16 mouse cellular contexts compared by ENCODE assay signal in genomic region chr2:132518021-132518901, GRCm38 (mm10).
A peak's percentile ranks its signal among the peaks of the same experiment; 100 is the strongest.
DNase-seq lines count a peak whose midpoint lies in the region; ATAC-seq and TF ChIP-seq lines count a peak whose summit lies in the region.
"Had no signal": no experiment of that assay in that cellular context is flagged by ENCODE, and none has a peak within 500 bp of the region (broad histone marks: within the 10 kb centered on the region; RNA-seq: fewer than 3 reads in every experiment).

No protein-coding gene starts in this region.

- H3K27me3 ChIP-seq in heart, embryonic 12.5 days (replicated peaks), result no peaks in the 10 kb centered on the region
- no peaks in the 10 kb centered on the region for H3K27me3 ChIP-seq in liver, postnatal 0 days (ENCODE audit: insufficient read depth, low read length)
- H3K27me3 ChIP-seq in Patski, result no peaks in the 10 kb centered on the region
- H3K27me3 ChIP-seq: forebrain, embryonic 15.5 days; hindbrain, embryonic 15.5 days; midbrain, embryonic 13.5 days had no signal

- POLR2A ChIA-PET in Patski (lab: Charles Lee), result no interaction called here

- no peaks in the 10 kb centered on the region for H3K9me3 ChIP-seq in heart, embryonic 12.5 days (replicated peaks)
- no peaks in the 10 kb centered on the region for H3K9me3 ChIP-seq in liver, postnatal 0 days (ENCODE audit: low read length)
- H3K9me3 ChIP-seq: forebrain, embryonic 15.5 days; hindbrain, embryonic 15.5 days; midbrain, embryonic 13.5 days had no signal

- peaks cover 7% of the 10 kb centered on the region for H3K4me1 ChIP-seq in heart, embryonic 12.5 days (replicated peaks)
- no peaks in the 10 kb centered on the region; the same call in none of the 2 replicates for H3K4me1 ChIP-seq in liver, postnatal 0 days (ENCODE audit: insufficient read depth)
- H3K4me1 ChIP-seq: midbrain, embryonic 13.5 days had no signal

- in situ Hi-C loops in Patski (cut with MboI; ENCODE audit: low pct_unique_long_range_greater_than_20kb), result loop anchor here (5.0 kb wide), 1 partner anchor 384 kb away; no protein-coding TSS in a partner anchor

- no peak overlapping the region for H3K27ac ChIP-seq in heart, embryonic 12.5 days (ENCODE audit: poor library complexity, severe bottlenecking)
- H3K27ac ChIP-seq in liver, postnatal 0 days (ENCODE audit: low read depth), result no peak overlapping the region
- H3K27ac ChIP-seq: forebrain, embryonic 15.5 days; hindbrain, embryonic 15.5 days; midbrain, embryonic 13.5 days had no signal

- ATAC-seq in heart, embryonic 12.5 days (ENCODE audit: insufficient number of reproducible peaks, low FRiP score), result no peak
- no peak for ATAC-seq in liver, postnatal 0 days
- peak; percentile 66 for ATAC-seq in Patski
- ATAC-seq in megakaryocyte-erythroid progenitor cell, adult 5-6 weeks (replicated peaks; ENCODE audit: low FRiP score, low TSS enrichment, poor library complexity, severe bottlenecking), result 0 out of 2 replicates have a peak, but pooled peaks have one; percentile 28
- ATAC-seq: forebrain, embryonic 15.5 days; midbrain, embryonic 13.5 days had no signal

- H3K4me3 ChIP-seq in heart, embryonic 12.5 days, result no peak overlapping the region
- H3K4me3 ChIP-seq in liver, postnatal 0 days (ENCODE audit: low read depth, low read length), result no peak overlapping the region
- H3K4me3 ChIP-seq: forebrain, embryonic 15.5 days; hindbrain, embryonic 15.5 days; midbrain, embryonic 13.5 days had no signal

- WGBS in heart, embryonic 12.5 days, result 36% methylated on average over 18 of the region's 18 CpGs
- WGBS in liver, postnatal 0 days (ENCODE audit: insufficient replicate concordance), result 47% methylated on average over 18 of the region's 18 CpGs

- no peaks in the 10 kb centered on the region for H3K36me3 ChIP-seq in heart, embryonic 12.5 days
- no peaks in the 10 kb centered on the region for H3K36me3 ChIP-seq in liver, postnatal 0 days (replicated peaks; ENCODE audit: insufficient read depth, low read length)
- H3K36me3 ChIP-seq: forebrain, embryonic 15.5 days; hindbrain, embryonic 15.5 days; midbrain, embryonic 13.5 days had no signal

- CTCF ChIA-PET in Patski (lab: Charles Lee), result interaction anchor here (0.8 to 2.9 kb wide), 5 partner anchors 10 to 184 kb away, joined by 3 to 11 read pairs (median 3); no protein-coding TSS in a partner anchor

- no peak for TF ChIP-seq EP300 in liver, postnatal 0 days (IDR thresholded peaks at IDR 0.05; ENCODE audit: low read depth)

- no peak for TF ChIP-seq CTCF in liver, postnatal 0 days (IDR thresholded peaks at IDR 0.05; ENCODE audit: low read depth)
- no peak for TF ChIP-seq CTCF in Patski (IDR thresholded peaks at IDR 0.05)

- peak overlapping the region; percentile 33 for H3K4me2 ChIP-seq in heart, embryonic 12.5 days
- H3K4me2 ChIP-seq in liver, postnatal 0 days (ENCODE audit: low read depth, low read length), result no peak overlapping the region
- H3K4me2 ChIP-seq: forebrain, embryonic 15.5 days; hindbrain, embryonic 15.5 days; midbrain, embryonic 13.5 days had no signal

- 0 out of 2 replicates have a peak overlapping the region, but pooled peaks have one; percentile 5 for H3K9ac ChIP-seq in heart, embryonic 12.5 days
- no peak overlapping the region for H3K9ac ChIP-seq in liver, postnatal 0 days (replicated peaks)
- H3K9ac ChIP-seq: forebrain, embryonic 15.5 days; hindbrain, embryonic 15.5 days; midbrain, embryonic 13.5 days had no signal

- DNase-seq in heart, postnatal 4 days, result no peak
- DNase-seq in liver, result peak; percentile 38
- DNase-seq in liver, postnatal 0 days, result no peak
- no peak for DNase-seq in Patski (ENCODE audit: low read depth, low spot score)
- no peak for DNase-seq in adrenal gland, postnatal 14 days
- DNase-seq: adrenal gland, postnatal 10 days; cerebellum, adult 8-10 months; kidney, adult 2 months; lung, postnatal 36 days; right cerebral cortex, postnatal 25 days; thymus, adult 2 months had no signal

Comparison
In these comparisons a context has a peak if more than half of its experiments do, and no peak if none do; other contexts are left out.
1. ATAC-seq: peak in Patski (single experiment) and megakaryocyte-erythroid progenitor cell, adult 5-6 weeks (single experiment); none in heart, embryonic 12.5 days (single experiment) and liver, postnatal 0 days (single experiment).